Mouse (Mus musculus) adipocyte (in vitro differentiated cells): ENCODE measurements at regions not wholly inside any gene's neighbourhood (a gene's known extent, or its start where the extent isn't known, plus 50 kb on each side); places are given as distances from the start of the nearest gene placed in this dataset.
A peak's percentile ranks its signal among the peaks of the same experiment; 100 is the strongest.
"Not testable (repeated sequence)": the region's sequence is repeated elsewhere in the genome, so short reads cannot be mapped to it uniquely, and the experiment has no call there.

ENCODE experiments used
- DNase-seq: peaks from one replicate; pipeline ENCODE4 v3.0.0-alpha.2; 2016; ENCODE audit warnings: low spot score

DNA sequence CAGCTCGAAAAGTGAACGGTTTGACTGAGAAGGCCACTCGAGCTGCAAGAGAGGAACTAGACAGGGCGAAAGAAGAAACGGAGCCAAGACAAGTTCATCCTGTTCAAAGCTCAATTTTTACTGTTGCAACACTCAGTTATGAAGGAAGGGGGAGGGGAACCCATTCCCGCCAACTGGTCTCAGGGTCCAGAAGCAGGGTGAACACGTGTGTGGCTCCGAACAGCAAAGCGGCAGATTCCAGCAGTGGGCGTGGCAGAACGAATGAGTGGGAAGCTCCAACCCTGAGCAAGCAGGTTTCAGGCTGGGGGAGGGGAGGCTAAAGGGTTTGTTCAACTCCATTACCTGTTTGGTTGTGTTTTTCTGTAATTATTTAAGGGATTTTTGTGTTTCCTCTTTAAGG is 193.8 kb downstream of the Gm17267 start:
- DNase-seq, result not testable (repeated sequence)

DNA sequence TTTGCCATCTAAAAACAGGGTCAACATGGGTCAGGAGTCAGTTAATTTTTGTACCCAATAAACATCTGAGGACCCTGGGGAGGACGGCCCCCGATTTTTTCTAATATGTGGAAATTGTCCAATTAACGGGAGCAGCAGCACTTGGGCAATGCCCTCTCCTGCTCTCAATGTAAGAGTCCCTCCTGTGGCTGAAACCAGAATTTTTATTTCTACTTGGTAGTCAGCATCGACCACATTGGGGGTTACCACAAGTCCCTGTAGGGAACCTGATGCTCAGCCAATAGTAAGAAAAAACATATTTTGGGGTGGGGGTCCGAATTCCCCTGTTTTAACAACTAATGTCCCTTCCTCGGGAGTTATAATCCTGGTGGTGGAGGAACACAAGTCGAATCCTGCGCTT is 205.9 kb downstream of the Gm17267 start:
- DNase-seq, result peak; percentile 16

DNA sequence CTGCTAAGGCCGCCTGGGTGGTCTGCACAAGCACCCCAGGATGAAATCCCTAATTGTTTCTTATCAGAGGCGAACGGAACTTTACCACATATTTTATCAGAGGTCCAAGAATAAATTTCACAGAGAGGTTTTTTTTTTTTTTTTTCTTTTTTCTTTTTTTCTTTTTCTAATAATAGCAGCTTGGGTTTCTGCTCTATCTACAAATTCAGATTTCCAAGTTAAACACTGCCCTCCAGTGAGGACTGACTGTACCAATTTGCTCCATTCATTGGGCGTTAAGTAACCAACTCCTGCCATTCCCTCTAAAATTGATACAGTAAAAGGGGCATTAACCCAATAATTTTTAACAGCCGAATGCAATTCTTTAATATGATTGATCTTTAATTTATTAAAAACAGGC is 207.0 kb downstream of the Gm17267 start:
- DNase-seq, result peak; percentile 45

DNA sequence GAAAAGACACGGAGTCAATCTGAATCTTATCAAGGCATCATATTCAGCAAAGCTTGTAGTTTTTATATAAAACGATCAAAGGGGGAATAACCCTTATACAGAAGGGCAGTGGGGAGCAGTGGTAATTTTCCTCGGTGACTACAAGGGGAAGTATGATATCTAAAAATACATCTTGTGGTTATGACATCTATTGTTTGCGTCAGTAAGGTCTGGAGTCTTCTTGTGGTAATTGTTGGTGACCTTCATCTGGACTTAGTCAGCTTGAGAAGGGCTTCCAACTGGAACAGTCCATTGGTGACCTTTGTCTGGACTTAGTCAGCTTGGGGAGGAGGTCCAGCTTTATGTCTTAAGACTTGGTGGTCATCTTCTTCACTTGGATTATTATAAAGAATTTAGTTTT is 208.9 kb downstream of the Gm17267 start:
- DNase-seq, result peak; percentile 4
